Mouse (Mus musculus) left cerebral cortex, postnatal 4 days (tissue): ENCODE results near the gene Megf11. TPM values are rescaled to one million over a fixed set of nuclear protein-coding genes. Genes with fewer than 3 reads are reported as not detected.
"Not testable (repeated sequence)": the region's sequence is repeated elsewhere in the genome, so short reads cannot be mapped to it uniquely, and the experiment has no call there.

Source experiments
- DNase-seq: peaks from one replicate; pipeline ENCODE4 v3.0.0-alpha.2; 2022
- intact Hi-C: fragments of 180-260 bp; cut with DNase I; formaldehyde crosslinking; loops from one replicate; pipeline ENCODE4 v1.15.1; 2025
- total RNA-seq, 2 experiments: library from RNA; stranded (reverse); gene quantifications; 2 replicates each; pipeline ENCODE4 v1.2.3; 2021

Gene Megf11
- total RNA-seq, 2 experiments from 2014 or later = 3.3 to 5.2 TPM

- peak; percentile 14 for DNase-seq
- intact Hi-C loops = no loop called here
Observed at GRCm38 (mm10) chr9:64461568-64462308, 76.3 kb downstream of the Megf11 start.

DNA sequence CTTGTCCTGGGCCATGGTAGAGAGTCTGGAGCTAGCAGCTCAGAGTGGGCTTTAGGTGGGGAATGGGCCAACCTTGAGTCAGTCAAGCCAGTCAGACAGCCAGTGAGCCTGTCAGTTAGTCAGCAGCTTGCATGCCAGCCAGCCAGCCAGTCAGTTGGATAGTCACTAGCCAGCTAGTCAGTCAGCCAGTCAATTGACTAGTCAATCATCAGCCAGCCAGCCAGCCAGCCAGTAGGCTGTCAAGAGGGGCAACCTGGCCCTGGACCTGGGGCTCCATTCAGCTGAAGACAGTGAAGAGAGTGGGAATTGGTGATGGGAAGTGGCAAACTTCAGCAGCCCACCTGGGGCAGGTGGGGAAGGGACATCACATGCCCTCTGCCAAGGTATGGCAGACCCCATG is 77.4 kb downstream of the Megf11 start:
- DNase-seq = no peak
- intact Hi-C loops = no loop called here

- intact Hi-C loops = no loop called here
- peak; percentile 26 for DNase-seq
Observed at GRCm38 (mm10) chr9:64466090-64466489, 80.7 kb downstream of the Megf11 start.

GRCm38 (mm10) chr9:64466564-64466963 is 81.1 kb downstream of the Megf11 start:
- intact Hi-C loops = no loop called here
- DNase-seq = peak; percentile 69

- intact Hi-C loops = no loop called here
- no peak for DNase-seq
Observed at GRCm38 (mm10) chr9:64470806-64471205, 85.4 kb downstream of the Megf11 start.

DNA sequence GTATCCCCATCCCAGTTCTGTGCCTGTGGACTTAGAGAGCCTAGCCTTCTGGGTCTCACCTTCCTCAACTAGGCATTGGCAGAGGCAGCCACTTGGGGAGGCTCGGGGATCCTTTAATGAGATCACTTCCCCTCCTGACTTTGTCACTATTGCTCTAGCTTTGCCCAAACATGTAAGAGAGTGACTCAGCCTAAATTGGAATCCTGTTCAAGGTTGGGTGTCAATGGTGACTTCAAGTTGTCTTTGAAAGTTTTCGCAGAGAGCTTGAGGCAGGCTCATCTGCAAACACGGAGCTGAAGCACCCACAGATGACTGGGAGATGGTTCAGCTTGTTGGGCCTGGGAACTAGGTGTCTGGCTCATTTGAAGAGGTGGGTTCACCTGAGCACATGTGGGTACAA is 85.9 kb downstream of the Megf11 start:
- intact Hi-C loops = no loop called here
- DNase-seq = no peak

- intact Hi-C loops = no loop called here
- no peak for DNase-seq
Observed at GRCm38 (mm10) chr9:64472165-64472564, 86.7 kb downstream of the Megf11 start.

DNA sequence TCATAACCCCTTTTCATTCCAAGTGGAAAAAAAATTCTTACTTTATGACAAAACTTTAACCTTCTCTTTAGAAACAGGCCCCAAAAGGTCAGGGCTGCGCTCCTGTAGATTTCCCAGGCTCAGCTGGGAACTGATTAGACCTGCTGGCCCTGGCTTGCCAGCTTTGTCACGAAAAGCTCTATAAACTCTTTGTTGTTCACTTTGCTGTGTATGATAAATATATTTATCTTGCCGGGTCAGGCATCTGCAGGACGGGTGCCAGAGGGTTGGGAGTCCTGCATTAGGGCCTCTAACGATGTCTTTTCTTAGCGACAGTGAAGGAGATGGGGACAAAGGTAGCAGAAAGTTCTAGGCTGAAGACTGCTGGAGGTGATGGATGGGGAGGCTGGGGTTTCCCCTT is 87.3 kb downstream of the Megf11 start:
- DNase-seq = no peak
- intact Hi-C loops = no loop called here

GRCm38 (mm10) chr9:64473170-64473569 is 87.7 kb downstream of the Megf11 start:
- DNase-seq = no peak
- intact Hi-C loops = no loop called here

GRCm38 (mm10) chr9:64473695-64474094 is 88.3 kb downstream of the Megf11 start:
- intact Hi-C loops = no loop called here
- DNase-seq = peak; percentile 25

DNA sequence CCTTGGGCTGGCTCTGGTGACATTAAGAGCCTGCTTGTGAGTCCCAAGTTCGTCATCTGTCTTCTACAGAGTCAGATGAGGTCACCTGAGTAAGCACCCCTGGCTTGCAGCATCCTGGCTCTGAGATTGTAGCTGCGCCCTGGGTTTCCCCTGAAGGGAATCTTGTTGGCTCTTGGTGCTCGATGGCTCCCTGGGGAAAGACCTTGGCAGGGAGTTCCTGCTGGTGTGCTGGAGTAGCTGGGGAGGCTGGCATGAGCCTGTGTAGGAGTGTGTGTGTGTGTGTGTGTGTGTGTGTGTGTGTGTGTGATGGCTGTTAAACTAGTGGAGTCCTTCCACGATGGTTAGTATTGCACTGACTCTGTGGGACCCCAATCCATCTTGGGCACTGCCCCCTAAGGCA is 88.7 kb downstream of the Megf11 start:
- intact Hi-C loops = no loop called here
- DNase-seq = peak; percentile 13

- intact Hi-C loops = no loop called here
- no peak for DNase-seq
Observed at GRCm38 (mm10) chr9:64475942-64476341, 90.5 kb downstream of the Megf11 start.

DNA sequence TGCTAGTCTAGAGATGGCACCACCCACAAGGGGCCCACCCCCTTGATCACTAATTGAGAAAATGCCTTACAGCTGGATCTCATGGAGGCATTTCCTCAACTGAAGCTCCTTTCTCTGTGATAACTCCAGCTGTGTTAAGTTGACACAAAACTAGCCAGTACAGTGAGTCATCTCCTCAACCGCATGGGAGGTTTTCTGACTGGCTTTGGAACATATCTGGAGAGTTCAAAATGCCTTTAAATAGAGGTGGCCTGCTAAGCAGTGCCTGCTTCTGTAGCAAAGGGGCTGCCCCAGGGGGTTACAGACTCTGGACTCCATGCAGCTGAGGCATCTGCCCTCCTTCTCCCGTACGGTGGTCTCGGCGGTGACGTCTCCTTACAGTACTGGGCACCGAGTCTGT is 92.0 kb downstream of the Megf11 start:
- intact Hi-C loops, DNase-seq: not testable (repeated sequence)

DNA sequence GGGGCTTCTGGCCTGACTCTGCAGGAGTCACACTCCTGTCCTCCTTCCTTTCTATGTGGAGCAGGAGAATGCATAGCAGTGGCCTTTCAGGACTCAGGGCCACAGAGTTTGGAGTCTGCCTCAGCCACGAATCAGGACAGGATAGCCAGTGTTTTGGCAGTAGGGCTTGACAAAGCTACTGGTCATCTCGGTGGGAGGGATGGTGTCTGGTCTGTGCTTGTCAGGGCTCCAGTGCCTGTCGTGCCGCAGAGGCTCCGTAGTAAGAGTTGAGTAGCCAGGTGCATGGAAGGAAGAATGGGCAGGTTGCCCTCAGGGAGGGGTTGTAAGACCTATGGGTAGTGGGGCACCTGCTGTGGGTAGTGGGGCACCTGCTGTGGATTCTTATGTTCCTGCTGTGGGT is 96.7 kb downstream of the Megf11 start:
- DNase-seq = no peak
- intact Hi-C loops = no loop called here

GRCm38 (mm10) chr9:64487377-64487776 is 102.0 kb downstream of the Megf11 start:
- no peak for DNase-seq
- intact Hi-C loops = no loop called here

- no peak for DNase-seq
- intact Hi-C loops = no loop called here
Observed at GRCm38 (mm10) chr9:64494647-64495046, 109.2 kb downstream of the Megf11 start.

GRCm38 (mm10) chr9:64498929-64499328 is 113.5 kb downstream of the Megf11 start:
- DNase-seq = peak; percentile 79
- intact Hi-C loops = no loop called here

GRCm38 (mm10) chr9:64501211-64501610 is 115.8 kb downstream of the Megf11 start:
- no peak for DNase-seq

GRCm38 (mm10) chr9:64503996-64504395 is 118.6 kb downstream of the Megf11 start:
- no peak for DNase-seq
- intact Hi-C loops = no loop called here

More at GRCm38 (mm10) chr9:64501211-64501610, 115.8 kb downstream of the Megf11 start:
- intact Hi-C loops = no loop called here

- DNase-seq = no peak
- intact Hi-C loops = no loop called here
Observed at GRCm38 (mm10) chr9:64504456-64504855, 119.0 kb downstream of the Megf11 start.

DNA sequence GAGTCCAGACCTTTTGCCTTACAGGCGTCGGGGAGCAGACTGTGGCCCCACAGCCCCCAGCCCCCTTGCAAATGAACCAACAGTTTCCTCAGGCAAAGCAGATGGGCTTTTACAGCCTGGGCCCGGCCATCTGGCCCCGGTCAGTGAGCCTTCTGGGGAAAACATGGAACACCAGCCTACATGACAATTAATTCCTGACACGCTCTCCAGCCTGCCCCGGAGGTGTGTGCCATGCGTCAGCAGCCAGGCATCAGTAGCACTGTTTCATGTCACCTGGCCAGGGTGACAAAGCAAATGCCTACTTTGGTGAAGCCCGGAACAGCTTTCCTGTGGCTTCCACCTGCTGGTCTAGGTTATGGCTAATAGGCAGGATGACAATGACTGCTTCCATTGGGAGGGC is 119.5 kb downstream of the Megf11 start:
- peak; percentile 72 for DNase-seq
- intact Hi-C loops = no loop called here

DNA sequence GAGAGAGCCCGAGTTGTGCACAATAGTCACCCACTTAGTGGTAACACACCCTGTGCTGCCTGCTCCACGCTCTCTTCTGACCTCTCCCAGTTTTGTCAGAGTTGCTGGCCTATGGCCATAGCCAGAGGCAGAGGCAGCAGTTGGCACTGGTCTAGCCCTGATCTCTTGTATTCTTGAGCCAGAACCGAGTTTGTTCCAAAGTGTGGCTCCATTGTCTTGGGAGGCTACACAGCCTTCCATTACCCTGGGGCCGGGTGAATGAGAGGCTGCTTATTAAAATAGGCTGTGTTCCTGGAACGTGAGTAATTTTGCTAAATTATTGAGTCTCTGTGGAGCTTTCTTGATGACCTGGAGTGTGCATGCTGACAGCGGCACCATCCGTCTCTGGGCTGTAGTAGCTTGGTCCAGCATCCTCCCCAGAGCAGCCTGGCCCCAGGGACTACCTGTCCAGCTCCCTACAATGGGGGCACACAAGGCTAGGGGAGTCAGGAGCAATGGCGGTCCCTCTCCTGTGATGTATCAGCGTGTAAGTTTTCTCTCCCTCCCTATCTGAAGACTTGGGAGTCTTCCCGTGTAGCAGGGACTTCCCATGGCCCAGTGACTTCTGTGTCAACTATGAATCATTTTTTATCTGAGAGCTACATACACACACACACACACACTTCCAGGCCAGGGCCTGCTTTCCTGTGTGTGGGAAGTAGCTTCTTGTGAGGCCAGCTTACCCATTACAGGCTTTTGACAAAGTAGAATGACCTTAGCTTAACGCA is 121.2 kb downstream of the Megf11 start:
- DNase-seq = peak; percentile 56
- intact Hi-C loops = no loop called here
